Mouse (Mus musculus) ES-E14 (cell line): Measurements from ENCODE around the gene Tnfrsf9. TPM values are rescaled to one million over a fixed set of nuclear protein-coding genes. Genes with fewer than 3 reads are reported as not detected.

Experiments used
- DNase-seq: peaks from one replicate; pipeline ENCODE4 v3.0.0-alpha.2; 2013; ENCODE audit warnings: low read depth, low spot score
- H3K27ac ChIP-seq: 2 replicates; pipeline ENCODE4 v1.5.1; 2012; ENCODE audit warnings: low read depth, mild to moderate bottlenecking, low read length, moderate library complexity, mixed read lengths; ENCODE audit not compliant: poor library complexity, insufficient read depth, severe bottlenecking
- H3K36me3 ChIP-seq: 2 replicates; pipeline ENCODE4 v1.6.1; 2012; ENCODE audit warnings: mild to moderate bottlenecking, low read length, moderate library complexity, mixed read lengths; ENCODE audit not compliant: control insufficient read depth, poor library complexity, insufficient read depth, severe bottlenecking
- H3K4me1 ChIP-seq, 2 experiments: fragments of 150-350 bp in 1 of 2; sonication (generic) in 1 of 2; 2 replicates each; pipeline ENCODE4 v1.6.1; 2012; ENCODE audit warnings: low read length in 2 of 2, mild to moderate bottlenecking in 1 of 2, mixed read lengths in 1 of 2; ENCODE audit not compliant: control insufficient read depth in 2 of 2, insufficient read depth in 2 of 2, poor library complexity in 1 of 2
- H3K4me3 ChIP-seq, 2 experiments: fragments of 150-350 bp in 1 of 2; sonication (generic) in 1 of 2; 2 replicates each; pipeline ENCODE4 v1.5.1; 2012; ENCODE audit warnings: low read length in 2 of 2, low read depth in 1 of 2, mild to moderate bottlenecking in 1 of 2, mixed read lengths in 1 of 2; ENCODE audit not compliant: insufficient read depth in 1 of 2, poor library complexity in 1 of 2, severe bottlenecking in 1 of 2
- H3K9ac ChIP-seq: 2 replicates; pipeline ENCODE4 v1.6.1; 2012; ENCODE audit warnings: low read depth, mild to moderate bottlenecking, low read length, mixed read lengths; ENCODE audit not compliant: poor library complexity, insufficient read depth, severe bottlenecking
- H3K9me3 ChIP-seq: fragments of 150-350 bp; sonication (generic); 2 replicates; pipeline ENCODE4 v1.6.1; 2012; ENCODE audit warnings: low read depth, mild to moderate bottlenecking, low read length; ENCODE audit not compliant: control insufficient read depth, insufficient read depth
- CHD2 ChIP-seq: IDR thresholded peaks from 2 replicates; pipeline ENCODE4 v1.6.1; 2014; ENCODE audit warnings: mild to moderate bottlenecking, low read depth, low read length, inconsistent platforms
- HCFC1 ChIP-seq: IDR thresholded peaks from 2 replicates; pipeline ENCODE4 v1.6.1; 2012; ENCODE audit warnings: low read length, inconsistent platforms, borderline replicate concordance; ENCODE audit not compliant: insufficient read depth
- MAFK ChIP-seq: IDR thresholded peaks from 2 replicates; pipeline ENCODE4 v1.6.1; 2014; ENCODE audit warnings: mild to moderate bottlenecking, low read depth, low read length, inconsistent platforms; ENCODE audit not compliant: insufficient read depth
- ZC3H11A ChIP-seq: IDR thresholded peaks from 2 replicates; pipeline ENCODE4 v1.6.1; 2012; ENCODE audit warnings: low read depth, mild to moderate bottlenecking, inconsistent platforms, low read length, borderline replicate concordance
- ZNF384 ChIP-seq: IDR thresholded peaks from 2 replicates; pipeline ENCODE4 v1.6.1; 2012; ENCODE audit warnings: low read depth, low read length, inconsistent platforms
- in situ Hi-C, 2 experiments: fragments of 600-800 bp; cut with MboI; formaldehyde crosslinking; loops; one replicate each; pipeline ENCODE4 v1.15.1; 2025; ENCODE audit warnings: low sequenced_read_pairs in 2 of 2, inconsistent platforms in 1 of 2; ENCODE audit not compliant: unreplicated experiment in 2 of 2
- total RNA-seq: library from RNA; depleted of rRNA; stranded (reverse); fragments of 300-350 nt; gene quantifications from 2 replicates; pipeline ENCODE4 v1.2.3, GENCODE M21; 2012

Tnfrsf9 gene
- total RNA-seq, 1 experiment: 0.27 TPM

DNA sequence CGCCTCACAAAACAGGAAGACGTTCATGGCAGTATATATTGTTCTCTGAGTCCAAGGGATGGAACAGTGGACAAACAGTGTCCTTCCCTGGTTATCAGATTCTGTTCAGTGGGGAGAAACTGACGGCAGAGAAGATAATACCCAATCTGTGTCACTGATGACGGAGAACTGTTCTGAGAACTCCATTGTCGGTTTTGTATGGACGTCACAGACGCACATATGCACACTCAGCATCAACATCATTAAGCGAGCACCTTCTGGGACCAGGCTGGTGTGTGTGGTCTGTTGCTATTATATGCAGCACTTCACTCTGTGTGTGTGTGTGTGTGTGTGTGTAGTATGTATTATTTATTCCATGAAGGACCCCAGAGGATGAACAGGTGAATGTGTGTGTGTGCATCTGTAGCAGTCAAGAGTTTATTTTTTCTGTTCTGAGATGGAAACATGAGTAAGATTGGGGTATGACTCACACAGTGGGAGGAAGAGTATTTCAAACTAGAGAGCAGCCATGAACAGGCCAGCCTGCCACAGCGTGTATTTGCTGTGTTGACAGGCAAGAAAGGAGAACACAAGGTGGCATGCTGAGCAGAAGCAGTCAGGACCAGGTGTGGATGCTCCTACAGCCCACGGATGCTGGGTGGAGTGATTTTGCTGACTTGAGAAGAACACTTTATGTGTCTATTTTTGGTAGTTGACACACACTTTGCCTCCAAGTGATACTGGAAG is 982 bp downstream of the Tnfrsf9 start:
- Histone ChIP-seq H3K4me1 (peaks cover 0 to 2% of the 10 kb centered on the region in 2 experiments; a peak in 1 of 4 replicates), H3K36me3 (no peaks in the 10 kb centered on the region), H3K9me3 (no peaks in the 10 kb centered on the region), H3K27ac (no peak overlapping the region), H3K9ac (peak overlapping the region; percentile 81; the same call in 1 of the 2 replicates), H3K4me3 (peak overlapping the region; percentile 71 to 74)
- DNase-seq: no peak
- TF ChIP-seq MAFK: no peak
- no peak for TF ChIP-seq ZC3H11A
- TF ChIP-seq ZNF384: no peak
- TF ChIP-seq HCFC1: no peak
- TF ChIP-seq CHD2: no peak
- in situ Hi-C loops: no loop called here

GRCm38 (mm10) chr4:150917336-150918027 is 3.1 kb downstream of the Tnfrsf9 start:
- in situ Hi-C loops: no loop called here
- Histone ChIP-seq H3K9me3 (no peaks in the 10 kb centered on the region), H3K4me3 (no peak overlapping the region), H3K36me3 (no peaks in the 10 kb centered on the region), H3K9ac (no peak overlapping the region), H3K27ac (no peak overlapping the region), H3K4me1 (peaks cover 0 to 2% of the 10 kb centered on the region in 2 experiments; a peak in 1 of 4 replicates)
- no peak for TF ChIP-seq ZNF384
- TF ChIP-seq ZC3H11A: no peak
- TF ChIP-seq CHD2: no peak
- no peak for TF ChIP-seq MAFK
- no peak for TF ChIP-seq HCFC1
- DNase-seq: no peak

- H3K27ac ChIP-seq: no peak overlapping the region
- H3K4me3 ChIP-seq: no peak overlapping the region
- no peaks in the 10 kb centered on the region for H3K9me3 ChIP-seq
- H3K9ac ChIP-seq: no peak overlapping the region
- H3K4me1 ChIP-seq: peaks cover 0 to 3% of the 10 kb centered on the region in 2 experiments; a peak in 1 of 4 replicates
- TF ChIP-seq ZNF384 (no peak), HCFC1 (no peak), ZC3H11A (no peak), MAFK (no peak), CHD2 (no peak)
- in situ Hi-C loops: no loop called here
- no peak for DNase-seq
- no peaks in the 10 kb centered on the region for H3K36me3 ChIP-seq
Measured at GRCm38 (mm10) chr4:150921206-150921605, 6.8 kb downstream of the Tnfrsf9 start.

GRCm38 (mm10) chr4:150924308-150924707 is 9.9 kb downstream of the Tnfrsf9 start:
- H3K4me1 ChIP-seq: peaks cover 2 to 3% of the 10 kb centered on the region in 2 experiments; a peak in 2 of 4 replicates
- no peak for TF ChIP-seq MAFK
- TF ChIP-seq ZC3H11A: no peak
- TF ChIP-seq ZNF384: no peak
- no peak for TF ChIP-seq HCFC1
- TF ChIP-seq CHD2: no peak
- no peak overlapping the region for H3K4me3 ChIP-seq
- no peak overlapping the region for H3K27ac ChIP-seq
- H3K9ac ChIP-seq: no peak overlapping the region
- H3K36me3 ChIP-seq: no peaks in the 10 kb centered on the region
- DNase-seq: no peak
- H3K9me3 ChIP-seq: no peaks in the 10 kb centered on the region
- in situ Hi-C loops: no loop called here
